Mouse (Mus musculus) midbrain, embryonic 15.5 days (tissue): ENCODE results near the gene Ttll11. TPM values are rescaled to one million over a fixed set of nuclear protein-coding genes. Genes with fewer than 3 reads are reported as not detected.

ENCODE experiments used
- ATAC-seq: fragments of 200-750 bp; cut with Nextera tagmentation; replicated peaks from 2 replicates; pipeline ENCODE4 v1.8.0; 2017; ENCODE audit warnings: moderate TSS enrichment
- H3K27ac ChIP-seq: fragments of 300-500 bp; sonication (generic); 2 replicates; pipeline ENCODE4 v1.5.1; 2015; ENCODE audit warnings: mild to moderate bottlenecking, inconsistent platforms
- H3K27me3 ChIP-seq: fragments of 300-500 bp; sonication (generic); replicated peaks from 2 replicates; pipeline ENCODE4 v1.6.1; 2015; ENCODE audit warnings: inconsistent platforms
- H3K36me3 ChIP-seq: fragments of 300-500 bp; sonication (generic); replicated peaks from 2 replicates; pipeline ENCODE4 v1.6.1; 2015; ENCODE audit warnings: inconsistent platforms
- H3K4me1 ChIP-seq: fragments of 300-500 bp; sonication (generic); 2 replicates; pipeline ENCODE4 v1.6.1; 2015; ENCODE audit warnings: inconsistent platforms
- H3K4me2 ChIP-seq: fragments of 300-500 bp; sonication (generic); 2 replicates; pipeline ENCODE4 v1.6.1; 2015; ENCODE audit warnings: inconsistent platforms, mild to moderate bottlenecking, moderate library complexity
- H3K4me3 ChIP-seq: fragments of 300-500 bp; sonication (generic); 2 replicates; pipeline ENCODE4 v1.5.1; 2015; ENCODE audit warnings: mild to moderate bottlenecking, inconsistent platforms
- H3K9ac ChIP-seq: fragments of 300-500 bp; sonication (generic); 2 replicates; pipeline ENCODE4 v1.6.1; 2015; ENCODE audit warnings: mild to moderate bottlenecking, inconsistent platforms
- H3K9me3 ChIP-seq: fragments of 300-500 bp; sonication (generic); 2 replicates; pipeline ENCODE4 v1.6.1; 2016; ENCODE audit warnings: inconsistent platforms
- WGBS: fragments of 180-500 bp; shearing (Covaris S2); methylation state at CpG from one replicate; pipeline ENCODE4 v1.1.7; 2015; ENCODE audit warnings: mixed read lengths; 5-methylcytosine and 5-hydroxymethylcytosine counted together
- polyA plus RNA-seq: library from polyadenylated mRNA; unstranded; fragments of >200 nt; fragmentation: Nextera tagmentation; extraction: Ambion mirVana; gene quantifications from 2 replicates; pipeline ENCODE4 v1.2.1, GENCODE M21; 2015

The Ttll11 gene
- polyA plus RNA-seq, 1 experiment from 2014 or later = 5.4 TPM

DNA sequence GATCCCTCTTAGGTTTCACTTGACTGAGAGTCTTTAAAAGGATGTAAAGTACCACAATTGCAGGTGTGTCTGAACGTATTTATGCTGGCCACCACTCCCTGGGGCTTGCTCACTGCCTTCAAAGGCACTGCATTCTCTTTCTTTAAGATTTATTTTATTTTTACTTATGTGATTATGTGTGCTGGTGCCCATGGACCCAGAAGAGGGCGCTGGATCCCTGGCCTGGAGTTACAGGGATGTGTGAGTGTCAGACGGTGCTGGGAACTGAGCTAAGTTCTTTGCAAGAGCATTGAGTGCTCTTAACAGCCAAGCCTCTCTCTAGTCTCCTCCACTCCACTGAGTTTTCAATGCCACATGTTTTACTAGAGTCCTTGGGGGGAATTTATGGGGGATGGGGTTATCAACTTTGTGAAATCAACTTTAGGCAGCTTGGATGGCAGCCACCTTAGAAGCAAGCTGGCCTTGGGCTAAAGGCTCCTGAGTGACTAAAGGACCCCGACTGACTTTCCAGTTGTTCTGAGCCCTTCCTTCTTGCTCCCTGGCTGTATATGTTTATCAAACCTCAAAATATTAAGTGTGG lies 137.8 kb downstream of the Ttll11 start:
- Histone ChIP-seq H3K36me3 (no peaks in the 10 kb centered on the region), H3K4me2 (no peak overlapping the region), H3K9ac (no peak overlapping the region), H3K4me3 (no peak overlapping the region), H3K27ac (no peak overlapping the region), H3K4me1 (peaks cover 34% of the 10 kb centered on the region), H3K9me3 (no peaks in the 10 kb centered on the region), H3K27me3 (no peaks in the 10 kb centered on the region)
- WGBS = 65% methylated on average over 4 of the region's 4 CpGs
- ATAC-seq = no peak

- Histone ChIP-seq H3K4me2 (no peak overlapping the region), H3K27ac (no peak overlapping the region), H3K27me3 (no peaks in the 10 kb centered on the region), H3K4me1 (peaks cover 34% of the 10 kb centered on the region), H3K36me3 (no peaks in the 10 kb centered on the region), H3K9ac (no peak overlapping the region), H3K4me3 (no peak overlapping the region), H3K9me3 (no peaks in the 10 kb centered on the region)
- ATAC-seq = no peak
- 21% methylated on average over 14 of the region's 14 CpGs for WGBS
Measured at GRCm38 (mm10) chr2:35840956-35841816, 138.5 kb downstream of the Ttll11 start.

- Histone ChIP-seq H3K27ac (no peak overlapping the region), H3K9ac (no peak overlapping the region)
- ATAC-seq = no peak
Measured at GRCm38 (mm10) chr2:35838751-35839479, 140.8 kb downstream of the Ttll11 start.

DNA sequence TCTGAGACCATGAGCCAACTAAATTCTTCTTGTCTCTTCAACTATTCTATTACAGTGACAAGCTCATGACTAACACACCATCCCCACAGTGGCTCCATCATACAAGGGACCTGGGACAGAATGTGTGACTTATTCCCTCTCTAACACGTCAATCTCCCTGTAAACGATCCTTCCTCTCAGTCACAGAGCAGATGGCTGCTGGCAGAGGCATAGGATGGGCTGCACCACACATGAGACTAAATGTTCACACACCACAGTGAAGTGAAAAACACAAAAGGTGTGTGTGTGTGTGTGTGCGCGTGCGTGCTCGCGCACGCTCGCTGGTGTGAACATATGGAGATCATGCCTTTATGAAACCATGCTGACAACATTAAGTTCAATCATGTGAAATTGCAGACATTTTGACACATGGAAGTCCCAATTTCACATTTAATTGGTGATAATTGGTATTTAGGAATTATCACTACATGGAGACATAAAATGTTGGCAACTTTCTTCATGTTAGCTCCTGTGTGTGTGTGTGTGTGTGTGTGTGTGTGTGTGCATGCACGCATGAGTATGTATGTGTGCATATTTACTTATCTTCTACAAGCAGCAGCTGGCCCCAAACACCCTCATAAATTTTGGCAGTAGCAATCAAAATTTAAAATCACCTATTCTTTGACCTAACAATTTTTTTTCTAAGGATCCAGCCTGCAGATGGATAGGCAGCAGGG lies 145.4 kb downstream of the Ttll11 start:
- Histone ChIP-seq H3K9ac (no peak overlapping the region), H3K4me2 (no peak overlapping the region), H3K4me3 (no peak overlapping the region), H3K9me3 (no peaks in the 10 kb centered on the region), H3K27me3 (no peaks in the 10 kb centered on the region), H3K4me1 (no peaks in the 10 kb centered on the region), H3K27ac (no peak overlapping the region), H3K36me3 (no peaks in the 10 kb centered on the region)
- no peak for ATAC-seq
- 90% methylated on average over 10 of the region's 10 CpGs for WGBS

More at GRCm38 (mm10) chr2:35838751-35839479, 140.8 kb downstream of the Ttll11 start:
- no peak overlapping the region for H3K4me3 ChIP-seq
- no peaks in the 10 kb centered on the region for H3K9me3 ChIP-seq
- peaks cover 15% of the 10 kb centered on the region for H3K4me1 ChIP-seq
- WGBS = 79% methylated on average over 11 of the region's 11 CpGs
- H3K4me2 ChIP-seq = no peak overlapping the region
- no peaks in the 10 kb centered on the region for H3K27me3 ChIP-seq
- no peaks in the 10 kb centered on the region for H3K36me3 ChIP-seq

DNA sequence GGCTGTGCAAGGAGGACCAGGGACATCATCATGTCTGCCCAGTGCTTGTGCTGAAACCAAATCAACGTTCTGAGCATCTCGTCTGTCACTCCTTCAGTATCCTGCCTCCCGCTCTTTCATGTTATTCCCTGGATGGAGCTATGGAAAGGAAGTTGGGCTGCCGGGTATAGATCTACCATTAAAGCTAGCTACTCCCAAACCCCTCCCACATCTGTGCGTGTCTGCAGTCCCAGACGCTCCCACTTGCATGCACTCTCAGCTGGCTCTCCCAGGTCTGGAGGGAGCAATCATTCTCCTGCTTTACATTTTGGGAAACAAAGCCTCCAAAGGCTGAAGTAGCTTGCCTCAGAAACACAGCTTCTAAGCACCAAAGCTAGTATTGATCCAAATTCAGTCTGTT lies 146.2 kb downstream of the Ttll11 start:
- Histone ChIP-seq H3K9me3 (no peaks in the 10 kb centered on the region), H3K27me3 (no peaks in the 10 kb centered on the region), H3K9ac (no peak overlapping the region), H3K36me3 (no peaks in the 10 kb centered on the region), H3K4me1 (no peaks in the 10 kb centered on the region), H3K4me3 (no peak overlapping the region), H3K27ac (no peak overlapping the region), H3K4me2 (no peak overlapping the region)
- no peak for ATAC-seq
- 62% methylated on average over 6 of the region's 6 CpGs for WGBS

DNA sequence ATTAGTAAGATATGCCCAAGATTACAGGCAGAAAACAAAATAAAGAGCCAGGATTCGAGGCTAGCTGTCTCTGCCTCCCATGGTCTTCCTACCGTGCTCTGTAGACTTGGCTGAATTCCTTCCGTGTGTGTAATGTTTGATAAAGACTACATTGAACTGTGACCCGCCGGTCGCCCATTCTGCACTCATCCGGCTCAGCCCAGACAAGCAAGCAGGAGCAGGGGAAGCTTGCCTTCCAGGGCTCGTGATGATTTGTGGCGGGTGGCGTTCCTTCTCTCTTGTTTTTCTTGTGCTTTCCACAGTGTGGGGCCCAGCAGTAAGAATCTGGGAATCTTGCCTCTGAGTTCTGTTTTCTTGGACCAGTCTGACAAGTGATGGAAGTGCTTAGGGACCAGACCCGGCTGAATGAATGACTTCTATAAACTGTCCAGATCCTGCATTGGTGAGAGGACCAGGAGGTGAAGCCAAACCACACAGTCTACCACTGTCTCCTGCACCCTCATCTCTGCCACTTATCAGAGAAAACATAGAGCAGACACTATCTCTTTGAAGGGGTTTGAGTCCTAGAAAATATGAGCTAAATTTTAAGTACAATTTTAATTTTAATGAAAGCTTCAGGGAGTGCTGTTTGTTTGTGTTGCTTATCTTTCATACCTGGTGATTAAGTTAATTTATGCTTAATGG lies 146.8 kb downstream of the Ttll11 start:
- Histone ChIP-seq H3K9ac (no peak overlapping the region), H3K4me3 (no peak overlapping the region), H3K9me3 (no peaks in the 10 kb centered on the region), H3K27me3 (no peaks in the 10 kb centered on the region), H3K27ac (no peak overlapping the region), H3K4me1 (no peaks in the 10 kb centered on the region), H3K36me3 (no peaks in the 10 kb centered on the region), H3K4me2 (no peak overlapping the region)
- WGBS = 68% methylated on average over 11 of the region's 11 CpGs
- no peak for ATAC-seq

- H3K4me1 ChIP-seq = no peaks in the 10 kb centered on the region
- no peak overlapping the region for H3K4me3 ChIP-seq
- no peak for ATAC-seq
- 88% methylated on average over 10 of the region's 10 CpGs for WGBS
- no peaks in the 10 kb centered on the region for H3K9me3 ChIP-seq
- H3K9ac ChIP-seq = no peak overlapping the region
- no peaks in the 10 kb centered on the region for H3K36me3 ChIP-seq
- H3K27ac ChIP-seq = no peak overlapping the region
- H3K4me2 ChIP-seq = no peak overlapping the region
- no peaks in the 10 kb centered on the region for H3K27me3 ChIP-seq
Measured at GRCm38 (mm10) chr2:35831904-35832581, 147.7 kb downstream of the Ttll11 start.

DNA sequence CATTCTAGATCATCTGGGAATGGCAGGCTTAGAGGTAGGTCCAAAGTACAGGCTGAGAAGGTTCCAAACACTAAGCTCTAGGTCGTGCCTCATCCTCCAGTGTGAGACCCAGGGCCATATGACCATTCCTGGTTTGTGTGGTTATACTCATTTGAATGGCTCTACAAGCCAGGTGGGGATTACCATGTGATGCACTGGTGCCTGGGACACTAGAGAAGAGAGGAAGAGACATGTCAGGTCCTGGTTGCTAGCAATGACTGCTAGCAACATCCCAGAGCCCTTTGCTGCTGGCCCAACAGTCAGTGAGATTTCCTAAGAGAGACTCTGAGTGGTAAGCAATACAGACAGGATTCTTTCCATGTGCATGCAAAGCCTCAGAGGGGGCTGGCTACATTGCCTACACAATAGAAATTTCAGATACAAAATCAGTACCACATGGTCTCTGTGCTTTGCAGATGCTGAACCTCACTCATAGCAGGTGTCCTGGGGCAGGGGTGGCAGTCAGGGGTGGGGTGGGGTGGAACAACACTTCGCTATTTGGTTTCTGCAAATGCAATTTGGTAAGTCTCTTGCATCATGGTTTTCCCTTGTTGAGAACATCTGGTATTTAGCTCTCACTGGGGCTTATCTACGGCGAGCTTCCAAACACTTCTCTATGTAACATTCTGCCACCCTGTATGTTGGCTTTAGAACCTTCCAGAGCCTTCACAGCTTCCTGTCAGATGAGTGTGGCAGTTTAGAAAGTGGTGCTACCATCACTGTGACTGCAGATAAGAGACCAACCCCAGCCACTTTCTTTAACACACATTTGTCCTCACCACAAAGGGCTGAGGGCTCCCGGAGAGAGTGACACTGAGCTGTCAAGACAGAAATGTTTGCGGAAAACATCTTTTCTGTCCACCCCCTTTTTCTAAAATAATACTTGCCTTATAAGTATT lies 148.5 kb downstream of the Ttll11 start:
- H3K9me3 ChIP-seq = no peaks in the 10 kb centered on the region
- H3K27me3 ChIP-seq = no peaks in the 10 kb centered on the region
- H3K4me1 ChIP-seq = no peaks in the 10 kb centered on the region
- H3K27ac ChIP-seq = no peak overlapping the region
- WGBS = 81% methylated on average over 6 of the region's 6 CpGs
- H3K4me3 ChIP-seq = no peak overlapping the region
- H3K4me2 ChIP-seq = no peak overlapping the region
- no peak for ATAC-seq
- H3K9ac ChIP-seq = no peak overlapping the region
- H3K36me3 ChIP-seq = no peaks in the 10 kb centered on the region

GRCm38 (mm10) chr2:35829136-35829535 lies 150.6 kb downstream of the Ttll11 start:
- H3K36me3 ChIP-seq = no peaks in the 10 kb centered on the region
- no peaks in the 10 kb centered on the region for H3K9me3 ChIP-seq
- no peak for ATAC-seq
- no peaks in the 10 kb centered on the region for H3K4me1 ChIP-seq
- WGBS = 91% methylated on average over 4 of the region's 4 CpGs
- no peak overlapping the region for H3K27ac ChIP-seq
- H3K9ac ChIP-seq = no peak overlapping the region
- H3K4me2 ChIP-seq = no peak overlapping the region
- H3K27me3 ChIP-seq = no peaks in the 10 kb centered on the region
- H3K4me3 ChIP-seq = no peak overlapping the region

- Histone ChIP-seq H3K27ac (no peak overlapping the region), H3K9ac (no peak overlapping the region), H3K9me3 (no peaks in the 10 kb centered on the region), H3K4me1 (no peaks in the 10 kb centered on the region), H3K4me2 (no peak overlapping the region), H3K36me3 (no peaks in the 10 kb centered on the region), H3K27me3 (no peaks in the 10 kb centered on the region), H3K4me3 (no peak overlapping the region)
- WGBS = 81% methylated on average over 4 of the region's 4 CpGs
- ATAC-seq = no peak
Measured at GRCm38 (mm10) chr2:35827886-35828285, 151.8 kb downstream of the Ttll11 start.
